Mouse (Mus musculus): ENCODE measurements around the gene Zcchc12.

DNA sequence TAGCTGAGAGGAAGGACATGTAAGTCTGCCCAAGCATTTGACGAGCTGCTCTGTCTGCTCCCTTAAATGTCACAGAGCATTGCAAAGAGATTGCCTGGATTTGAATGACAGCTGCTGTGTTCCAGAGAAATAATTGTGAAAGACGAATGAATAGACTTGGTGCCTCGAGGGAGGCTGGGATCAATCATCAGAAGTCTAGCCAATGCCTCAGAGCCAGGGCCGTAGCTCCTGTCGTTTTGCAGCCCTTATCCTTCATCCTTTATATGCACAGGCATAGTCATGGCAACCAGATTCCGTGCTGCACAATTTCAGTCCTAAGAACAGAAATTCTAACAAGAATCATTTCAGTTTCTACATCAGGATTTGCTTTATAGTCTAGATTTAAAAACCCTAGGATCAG, 9.3 kb upstream of the Zcchc12 start:
- TF ChIP-seq CTCF (IDR thresholded peaks at IDR 0.05; ENCODE audit: control insufficient read depth, insufficient read depth, low read length) = no peak
- TF ChIP-seq POLR2A (IDR thresholded peaks at IDR 0.05; ENCODE audit: borderline replicate concordance, control insufficient read depth, low read depth, low read length) = no peak
